Mouse (Mus musculus) embryo, embryonic 11.5 days (tissue): Measurements from ENCODE around the gene Asb1.

Experiments used
- DNase-seq: peaks from one replicate; pipeline ENCODE4 v3.0.0-alpha.2; 2012; ENCODE audit warnings: low read depth, low spot score

The Asb1 gene

DNA sequence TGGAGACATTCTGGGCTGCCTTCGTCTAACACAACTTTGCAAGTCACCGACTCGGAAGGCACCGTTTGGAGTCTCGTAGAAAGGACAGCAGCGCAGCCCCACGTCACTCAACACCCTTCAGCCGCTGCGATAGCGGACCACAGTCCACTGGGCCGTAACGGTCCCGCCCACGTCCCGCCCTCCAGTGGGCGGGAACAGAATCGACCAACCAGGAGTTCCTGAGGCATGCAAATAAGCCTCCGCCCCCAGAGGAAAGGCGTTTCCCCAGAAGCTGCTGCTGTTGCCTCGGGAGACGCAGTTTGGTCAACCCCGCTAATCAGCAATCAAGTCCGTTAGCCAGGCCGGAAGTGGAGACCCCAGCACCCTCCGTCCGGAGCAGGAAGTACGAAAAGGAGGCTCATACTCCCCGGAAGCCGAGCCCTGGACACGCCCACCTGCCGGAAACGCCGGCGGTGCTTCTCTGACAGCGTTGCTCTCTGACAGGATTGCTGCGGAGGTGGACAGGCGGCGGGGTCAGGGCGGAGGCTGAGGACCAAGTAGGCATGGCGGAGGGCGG, at the start of gene Asb1:
TSS of gene Asb1 (plus strand) at position 274 of the 556 bp plus-strand sequence.
- DNase-seq = peak; percentile 96

DNA sequence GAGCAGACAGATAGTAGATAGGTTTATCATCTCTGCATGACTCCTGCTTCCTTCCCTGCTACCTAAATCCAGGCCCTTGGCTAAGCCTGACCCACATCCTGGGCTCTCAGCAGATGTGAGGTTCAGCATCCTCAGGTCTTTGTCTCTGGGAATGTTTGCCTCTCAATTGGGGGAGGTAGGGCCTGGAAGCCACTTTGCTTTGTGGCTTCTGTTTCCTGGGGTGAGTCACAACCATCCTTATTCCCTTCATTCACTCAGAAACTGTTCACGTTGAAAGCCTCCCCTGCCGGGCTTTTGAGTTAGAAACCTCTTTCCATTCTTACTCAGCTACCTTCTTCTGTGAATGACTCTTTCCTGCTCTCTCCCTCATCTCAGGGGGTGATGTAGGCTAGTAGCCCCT, 47.6 kb upstream of the Asb1 start:
- DNase-seq = no peak

DNA sequence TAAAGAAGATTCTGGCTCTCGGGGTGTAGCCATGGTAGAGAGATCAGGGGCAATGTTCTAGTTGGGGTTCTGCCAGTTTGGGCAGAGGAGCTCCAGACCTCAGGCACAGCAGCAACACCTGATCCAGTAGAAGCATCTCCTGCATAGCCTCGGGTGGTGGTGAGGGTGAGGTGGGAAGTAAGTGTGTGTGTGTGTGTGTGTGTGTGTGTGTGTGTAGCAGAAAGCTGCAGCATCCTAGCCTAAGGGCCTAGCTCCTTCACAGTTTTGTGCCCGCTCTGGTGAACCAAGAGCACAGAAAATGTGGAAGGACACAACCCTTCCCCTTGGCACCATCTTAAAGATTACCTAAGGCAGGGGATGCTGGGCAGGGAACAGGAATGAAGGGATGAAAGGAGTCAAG, 46.4 kb upstream of the Asb1 start:
- DNase-seq = no peak

DNA sequence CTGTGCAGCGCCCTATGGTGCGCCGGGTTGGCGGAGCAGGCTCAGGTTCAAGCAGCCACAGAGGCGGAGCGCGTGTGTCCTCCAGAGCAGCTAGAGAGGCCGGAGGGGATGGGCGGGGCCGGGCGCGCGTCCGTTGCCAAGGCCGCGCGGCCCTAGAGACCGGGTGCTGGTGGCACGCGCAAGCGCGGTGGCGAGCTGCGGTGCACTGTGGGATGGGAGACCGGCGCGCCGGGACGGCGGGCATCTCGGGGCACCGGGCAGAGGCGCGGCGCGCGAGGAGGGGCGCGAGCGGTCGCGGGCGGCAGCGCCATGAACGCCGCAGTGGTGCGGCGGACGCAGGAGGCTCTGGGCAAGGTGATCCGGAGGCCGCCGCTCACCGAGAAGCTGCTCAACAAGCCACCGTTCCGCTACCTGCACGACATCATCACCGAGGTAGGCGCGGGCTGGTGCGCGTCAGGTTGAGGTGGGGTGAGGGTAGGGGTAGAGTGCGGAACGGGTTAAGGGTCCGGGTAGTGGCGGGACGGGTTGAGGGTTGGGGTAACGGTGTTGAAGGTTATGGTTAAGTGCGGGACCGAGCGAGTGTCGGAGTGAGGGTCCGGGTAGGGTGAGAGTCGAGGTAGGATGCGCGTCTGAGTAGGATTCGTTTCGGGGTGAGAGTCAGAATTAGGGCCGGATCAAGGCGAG, 45.7 kb upstream of the Asb1 start, which contains the start of gene Traf3ip1:
TSS of gene Traf3ip1 (plus strand) at position 191 of the 684 bp plus-strand sequence.
- peak; percentile 84 for DNase-seq

DNA sequence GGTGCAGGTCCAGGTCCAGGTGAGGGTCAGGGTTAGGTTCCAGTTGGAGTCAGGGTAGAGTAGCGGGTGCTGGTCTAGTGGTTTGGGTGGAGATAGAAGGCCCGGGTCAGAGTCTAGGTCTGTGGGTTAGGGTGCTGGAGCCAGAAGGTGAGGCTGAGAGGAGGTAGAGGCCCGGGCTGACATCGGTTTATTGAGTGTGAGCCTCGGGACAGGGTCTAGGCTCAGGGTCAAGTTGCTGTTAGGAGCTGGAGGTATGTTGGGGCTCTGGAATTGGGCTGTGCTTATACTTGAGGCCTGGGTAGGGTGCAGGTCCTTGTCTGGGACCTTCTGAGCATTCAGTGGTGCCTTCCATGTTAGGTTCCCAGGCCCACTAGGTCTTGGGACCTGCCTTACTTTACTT, 45.0 kb upstream of the Asb1 start:
- DNase-seq = no peak

DNA sequence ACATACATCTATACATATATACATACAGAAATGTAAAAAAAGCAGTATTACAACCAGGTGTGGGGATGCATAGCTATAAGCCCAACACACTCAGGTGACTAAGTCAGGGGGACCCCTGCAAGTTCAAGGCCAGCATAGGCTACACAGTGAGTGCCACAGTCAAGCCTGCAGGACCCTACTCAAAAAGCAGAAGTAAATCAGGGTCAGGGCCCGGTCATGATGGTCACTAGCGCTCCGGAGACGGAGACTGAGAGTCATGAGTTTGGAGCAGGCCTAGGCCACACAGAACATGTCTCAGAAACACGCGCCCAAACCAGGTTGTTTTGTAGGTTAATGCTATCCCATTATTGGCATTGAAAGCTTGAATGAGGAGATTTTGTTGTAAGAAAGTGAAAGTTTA, 41.8 kb upstream of the Asb1 start:
- no peak for DNase-seq

DNA sequence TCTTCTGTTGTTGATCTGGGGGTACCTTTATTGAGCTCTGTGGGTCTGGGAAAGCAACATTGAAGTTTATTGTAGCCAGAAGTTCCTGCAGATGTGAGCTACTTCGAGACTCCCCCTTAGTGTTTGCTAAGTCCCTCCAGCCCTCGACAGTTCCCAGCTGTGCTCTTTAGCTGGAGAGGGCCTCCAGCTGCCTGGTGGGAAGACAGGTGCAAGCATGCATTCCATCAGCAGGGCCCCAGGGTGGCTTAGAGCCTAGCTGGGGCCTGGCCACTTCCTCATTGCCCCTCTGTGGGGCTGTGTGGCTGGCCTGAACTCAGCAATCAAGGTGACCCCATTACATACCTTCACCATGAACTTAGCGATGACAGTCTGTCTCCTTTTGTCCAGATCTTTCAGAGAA, 35.7 kb upstream of the Asb1 start:
- no peak for DNase-seq

DNA sequence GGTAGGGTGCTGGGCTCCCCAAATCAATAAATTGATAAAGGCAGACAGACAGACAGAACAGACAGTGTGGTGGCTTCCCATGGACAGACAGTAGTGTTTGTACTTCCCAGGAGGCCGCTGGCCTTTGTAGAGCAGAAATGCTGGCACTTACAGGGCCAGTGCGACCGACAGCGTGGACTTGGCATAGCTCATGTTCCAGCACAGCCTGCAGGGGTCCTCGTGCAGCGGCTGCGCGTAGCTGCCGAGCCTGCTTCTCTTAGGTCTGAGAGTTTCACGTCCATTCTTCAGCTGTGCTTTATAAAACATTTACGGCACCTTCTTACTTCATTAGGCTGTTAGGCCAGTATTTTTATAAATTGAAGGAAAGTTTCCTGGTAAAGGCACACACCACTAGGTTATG, 25.4 kb upstream of the Asb1 start:
- DNase-seq = no peak

DNA sequence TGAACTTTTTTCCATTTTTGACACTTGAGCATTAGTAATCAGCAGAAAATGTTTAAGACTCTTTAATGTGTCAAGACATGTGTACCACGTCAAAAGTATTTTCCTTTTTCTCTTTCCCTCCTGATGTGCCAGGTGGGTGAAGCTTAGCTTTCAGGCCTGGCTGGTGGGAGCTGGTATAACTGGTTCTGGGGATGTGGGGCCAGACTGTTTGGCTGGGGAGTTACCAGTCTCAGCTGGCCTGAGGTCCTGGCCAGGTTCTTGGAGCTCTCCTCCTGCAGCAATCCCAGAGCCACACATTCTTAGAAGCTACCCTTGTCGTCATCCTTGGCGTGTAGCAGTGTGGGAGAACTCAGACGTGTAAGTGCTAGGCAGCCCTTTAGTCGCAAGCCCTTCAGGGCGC, 24.7 kb upstream of the Asb1 start:
- DNase-seq = no peak

DNA sequence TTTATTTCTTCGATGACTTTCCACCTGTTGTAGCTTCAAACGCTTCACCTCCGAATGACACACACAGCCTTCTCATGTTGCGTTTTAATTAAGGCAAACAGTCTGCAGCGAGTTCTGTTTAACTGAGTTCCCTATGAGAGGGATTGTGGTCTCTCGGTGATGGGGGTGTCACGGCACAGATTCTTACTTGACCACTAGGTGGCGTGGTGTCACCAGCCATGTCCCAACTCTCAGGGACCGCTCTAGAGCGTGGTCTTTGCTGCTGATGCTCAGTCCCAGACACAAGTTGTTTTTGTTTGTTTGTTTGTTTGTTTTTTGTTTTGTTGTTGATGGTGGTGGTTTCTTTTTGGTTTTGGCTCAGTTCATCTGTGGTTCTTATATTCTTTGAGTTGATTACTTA, 16.6 kb upstream of the Asb1 start:
- peak; percentile 46 for DNase-seq

DNA sequence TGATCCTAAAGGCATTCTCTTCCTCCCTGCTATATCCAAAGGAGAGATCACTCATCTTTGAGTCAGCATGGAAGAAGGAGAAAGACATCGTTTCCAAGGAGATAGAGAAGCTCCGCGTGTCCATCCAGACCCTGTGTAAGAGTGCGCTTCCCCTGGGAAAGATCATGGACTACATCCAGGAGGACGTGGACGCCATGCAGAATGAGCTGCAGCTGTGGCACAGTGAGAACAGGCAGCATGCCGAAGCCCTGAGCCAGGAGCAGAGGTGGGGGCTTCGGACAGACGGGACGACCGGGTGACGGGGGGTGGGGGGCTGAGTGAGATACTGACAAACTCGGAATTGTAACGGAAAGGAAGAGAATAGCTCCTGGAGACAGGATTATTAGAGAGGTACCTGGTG, 14.5 kb upstream of the Asb1 start:
- DNase-seq = no peak

DNA sequence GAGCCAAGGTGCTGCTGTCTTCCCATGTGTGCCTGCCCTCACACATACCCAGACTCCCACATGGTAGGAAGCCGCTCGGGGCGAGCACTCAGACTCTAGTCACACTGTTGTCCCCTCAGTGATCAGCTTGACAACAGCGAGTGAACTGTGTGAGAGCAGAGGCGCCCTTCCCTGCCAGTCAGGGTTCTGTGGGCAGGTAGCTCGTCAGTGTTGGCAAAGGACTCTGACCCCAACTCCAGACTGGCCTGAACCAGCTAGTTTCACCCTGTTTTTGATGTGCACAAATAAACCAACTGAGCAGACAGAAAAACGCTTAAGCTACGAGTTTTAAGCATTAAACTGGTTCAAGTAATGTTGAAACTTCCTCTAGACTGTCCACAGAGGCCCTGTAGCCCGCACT, 10.2 kb upstream of the Asb1 start:
- DNase-seq = no peak

DNA sequence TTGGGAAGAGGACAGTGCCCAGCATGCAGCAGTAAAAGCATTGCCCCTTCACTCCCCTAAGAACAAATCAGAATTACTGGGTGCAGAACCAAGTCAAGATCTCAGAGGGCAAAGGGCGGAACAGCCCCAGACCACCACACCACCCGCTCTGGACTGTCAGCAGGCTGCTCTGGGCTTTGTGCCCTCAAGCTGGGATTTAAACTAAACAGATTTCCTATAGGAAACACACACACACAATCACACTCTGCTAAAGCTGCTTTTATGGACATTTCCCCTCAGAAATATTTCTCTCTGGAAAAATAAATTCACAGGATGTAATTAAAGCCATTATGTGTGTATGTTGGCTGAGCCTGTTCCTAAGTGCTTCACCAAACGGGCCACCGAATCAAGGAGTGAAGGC, 8.1 kb upstream of the Asb1 start:
- DNase-seq = no peak

DNA sequence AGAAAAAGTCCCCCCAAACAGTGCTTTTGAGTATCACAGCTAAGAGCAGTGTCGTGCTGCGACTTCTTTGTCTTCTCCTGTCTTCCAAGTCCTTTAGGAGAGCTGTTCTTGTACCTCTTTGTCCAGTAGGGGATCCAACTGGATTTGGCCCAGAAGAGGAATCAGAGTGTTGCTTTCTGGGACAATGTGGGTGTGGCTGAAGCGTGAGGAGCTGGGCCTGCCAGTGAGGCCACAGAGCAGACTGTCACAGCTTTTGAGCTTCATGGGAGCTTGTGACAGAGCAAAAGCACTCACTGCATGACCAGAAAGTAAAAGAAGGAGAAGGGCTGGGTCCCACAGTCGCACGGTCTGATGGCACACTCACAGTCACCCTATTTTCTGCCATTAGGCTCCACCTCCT, 7.5 kb upstream of the Asb1 start:
- DNase-seq = no peak

DNA sequence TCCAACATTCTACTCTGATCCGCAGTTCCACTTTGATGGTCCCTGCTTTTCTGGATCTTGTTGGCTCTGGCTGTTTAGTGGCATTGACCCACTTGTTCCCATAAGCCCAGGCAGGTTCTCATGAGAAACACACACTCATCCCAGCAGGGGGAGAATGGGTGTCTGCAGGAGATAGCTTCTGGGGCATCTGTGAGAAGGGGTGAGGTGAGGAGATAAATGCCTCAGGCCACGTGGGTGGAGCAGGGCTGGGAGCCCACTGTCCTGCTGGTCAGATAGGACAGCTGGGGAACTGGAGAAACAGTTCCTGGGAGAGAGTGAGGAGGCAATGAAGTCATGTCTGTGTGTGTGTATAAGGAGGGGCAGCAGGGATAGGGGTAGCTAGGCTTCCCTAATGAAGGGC, 6.9 kb upstream of the Asb1 start:
- DNase-seq = no peak

DNA sequence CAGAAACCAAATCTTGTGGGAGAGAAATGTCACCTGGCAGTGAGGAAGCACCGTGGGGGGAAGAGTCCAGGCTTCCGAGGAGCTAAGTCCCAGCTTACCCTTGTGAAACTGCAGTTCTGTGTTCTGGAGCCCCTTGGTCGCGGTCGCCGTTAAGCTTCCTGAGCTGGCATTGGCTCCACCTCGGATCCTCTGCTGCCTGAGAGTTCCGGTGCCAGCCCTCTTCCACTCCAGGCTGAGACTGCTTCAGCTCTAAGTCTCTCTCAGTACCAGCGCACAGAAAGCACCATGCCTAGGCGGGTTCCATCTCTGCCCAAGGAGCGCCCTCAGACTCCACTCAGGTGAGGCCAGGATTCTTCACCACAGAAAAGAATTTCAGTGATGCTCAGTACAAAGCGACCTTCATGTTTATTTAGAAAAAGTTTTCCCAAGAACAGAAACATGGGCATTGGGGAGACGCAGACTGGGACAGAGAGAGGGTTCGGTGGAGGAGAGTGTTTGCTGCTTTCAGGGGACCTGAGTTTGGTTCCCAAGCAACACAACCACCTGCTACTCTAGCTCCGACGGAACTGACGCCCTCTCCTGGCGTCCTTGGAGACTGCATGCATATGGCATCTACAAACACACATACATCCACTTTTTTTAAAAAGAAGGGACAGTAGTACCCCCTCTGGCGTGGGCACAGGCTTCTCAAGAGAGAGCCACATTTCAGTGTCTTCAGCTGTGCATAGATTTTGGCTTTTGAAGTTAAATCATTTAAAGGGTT, 6.2 kb upstream of the Asb1 start:
- no peak for DNase-seq

DNA sequence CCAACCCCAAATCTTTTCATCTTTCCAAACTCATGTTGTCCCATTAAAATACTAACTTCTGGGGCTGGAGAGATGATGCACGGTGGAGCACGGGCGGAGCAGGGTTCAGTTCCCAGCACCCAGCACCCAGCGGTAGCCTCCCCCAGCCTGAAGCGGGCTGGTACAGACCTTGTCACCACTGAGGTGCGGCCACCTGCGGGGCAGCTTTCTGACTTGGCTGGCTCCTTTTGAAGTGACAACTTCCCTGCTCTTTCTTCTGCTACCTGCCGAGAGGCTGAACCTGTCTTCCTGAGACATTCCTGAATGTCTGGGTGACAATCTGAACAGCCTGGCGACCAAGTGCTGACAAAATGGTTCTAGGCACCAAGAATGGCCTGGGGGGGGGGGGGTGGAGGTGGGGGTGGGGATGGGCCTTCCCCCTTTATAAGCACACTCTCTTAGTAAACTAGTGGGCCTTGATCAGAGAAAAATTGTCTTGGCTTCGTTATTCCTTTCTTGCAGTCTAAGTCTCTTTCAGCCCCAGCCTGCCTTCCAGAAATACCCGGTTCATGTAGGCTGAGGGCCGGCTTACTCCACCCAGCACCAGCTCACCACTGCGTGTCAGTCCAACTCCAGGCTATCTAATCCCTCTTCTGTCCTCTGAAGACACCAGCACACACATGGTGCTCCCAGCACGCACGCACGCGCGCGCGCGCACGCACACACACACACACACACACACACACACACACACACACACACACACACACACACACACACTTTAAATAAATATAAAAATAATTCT, 2.4 kb upstream of the Asb1 start:
- DNase-seq = no peak

DNA sequence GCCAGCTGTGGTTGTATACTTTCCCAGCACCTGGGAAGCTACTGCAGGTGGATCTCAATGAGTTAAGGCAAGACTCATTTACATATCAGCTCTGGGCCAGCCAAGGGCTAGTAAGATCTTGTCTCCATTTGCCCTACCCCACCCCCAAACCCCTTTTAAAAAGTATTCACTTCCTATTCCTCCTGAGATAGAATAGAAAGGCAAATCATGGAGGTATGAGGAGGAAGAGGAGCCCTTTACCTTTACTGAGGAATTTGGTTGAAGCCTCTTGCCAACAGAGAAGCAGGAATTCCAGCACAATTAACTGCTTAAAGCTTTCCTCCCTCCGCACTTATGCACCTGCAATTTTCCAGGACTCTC, 1.8 kb upstream of the Asb1 start:
- DNase-seq = no peak

DNA sequence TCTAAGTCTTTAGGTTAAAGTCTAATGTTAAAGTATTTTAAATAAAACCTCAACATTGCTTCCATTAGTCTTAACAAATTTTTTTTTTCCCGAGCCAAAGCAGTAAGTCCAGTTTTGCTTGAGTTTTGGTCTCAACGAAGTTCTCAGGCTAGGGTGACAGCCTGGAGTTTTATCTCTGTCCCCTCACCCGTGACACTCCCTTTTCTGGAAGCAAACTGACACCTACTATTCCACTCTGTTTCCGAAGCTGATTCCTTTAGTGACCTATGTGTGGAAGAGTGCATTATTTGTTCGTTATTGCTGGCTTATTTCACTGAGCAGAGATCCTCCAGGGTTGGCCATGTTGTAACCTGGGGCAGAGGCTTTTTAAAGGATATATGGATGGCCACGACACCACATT, 1.1 kb upstream of the Asb1 start:
- DNase-seq = no peak

DNA sequence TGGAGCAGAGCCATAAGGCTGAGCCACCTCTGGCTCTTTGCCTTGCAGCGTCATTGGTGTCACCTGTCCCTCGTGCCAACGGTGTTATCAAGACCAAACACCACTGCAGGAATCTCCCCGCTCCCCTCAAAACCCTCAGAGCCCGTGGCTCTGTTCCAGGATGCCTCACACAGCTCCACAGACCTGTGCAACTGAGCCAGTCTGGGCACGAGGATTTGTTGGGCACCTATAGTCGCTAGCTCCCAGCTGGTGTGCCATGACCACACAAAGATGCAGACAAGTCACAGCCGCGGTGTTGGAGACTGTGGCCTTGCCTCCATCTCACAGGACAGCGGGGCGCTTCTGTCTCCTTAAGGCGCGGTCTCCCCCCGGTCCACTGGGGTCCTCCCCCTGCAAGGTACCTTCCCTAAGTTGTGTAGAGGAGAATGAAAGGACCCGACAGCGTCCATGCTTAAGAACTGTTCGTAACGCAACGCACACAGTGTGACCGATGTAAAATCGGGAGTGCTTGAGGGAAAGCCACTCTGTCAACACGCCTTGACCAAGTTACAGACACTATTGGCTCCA, 557 bp upstream of the Asb1 start:
- DNase-seq = no peak

DNA sequence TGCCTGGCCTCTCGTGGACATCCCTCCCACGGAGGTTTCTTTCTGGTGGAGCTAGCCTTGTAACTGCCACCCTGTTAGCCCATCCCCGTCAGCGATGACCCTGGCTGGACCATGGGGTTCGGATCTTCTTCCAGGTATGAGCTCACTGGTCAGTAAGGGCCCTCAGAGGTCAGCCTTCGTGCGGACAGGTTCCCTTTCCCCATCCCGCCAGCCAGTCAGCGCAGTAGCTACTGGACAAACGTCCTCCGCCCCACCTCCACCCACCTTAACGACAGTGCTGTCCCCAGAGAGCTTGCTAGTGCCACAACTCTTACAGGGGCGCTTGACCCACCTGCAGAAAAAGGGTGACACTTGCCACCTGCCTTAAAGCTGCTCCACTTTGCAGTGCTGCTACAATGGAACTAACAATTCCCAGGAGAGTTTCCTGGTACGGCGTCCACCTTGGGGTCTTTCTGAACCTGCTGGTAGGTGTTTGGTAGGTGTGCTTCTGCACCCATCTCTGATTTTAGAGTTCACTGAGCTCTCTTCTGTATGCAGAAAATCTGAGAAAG, 773 bp downstream of the Asb1 start:
- no peak for DNase-seq

DNA sequence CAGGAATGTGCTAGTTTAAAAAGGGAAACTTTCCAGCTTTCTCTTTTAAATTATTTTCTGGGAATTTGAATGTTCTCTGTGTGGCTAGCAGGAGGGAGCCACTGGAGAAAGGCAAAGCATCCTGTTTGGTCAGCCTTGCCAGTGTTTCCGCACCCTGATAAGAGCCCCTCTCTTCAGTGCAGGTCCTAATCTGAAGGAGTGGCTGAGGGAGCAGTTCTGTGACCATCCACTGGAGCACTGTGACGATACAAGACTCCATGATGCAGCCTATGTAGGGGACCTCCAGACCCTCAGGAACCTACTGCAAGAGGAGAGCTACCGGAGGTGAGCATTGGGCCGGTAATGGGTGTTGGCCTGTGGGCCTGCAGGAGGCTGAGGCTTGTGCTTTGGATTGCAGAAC, 3.6 kb downstream of the Asb1 start:
- no peak for DNase-seq
